Mouse (Mus musculus): Measurements from ENCODE around the gene Ccin.

The Ccin gene

GRCm38 (mm10) chr4:44013391-44014070 lies 30.2 kb downstream of the Ccin start:
- no peak for DNase-seq (ENCODE audit: low read depth, low spot score)

DNA sequence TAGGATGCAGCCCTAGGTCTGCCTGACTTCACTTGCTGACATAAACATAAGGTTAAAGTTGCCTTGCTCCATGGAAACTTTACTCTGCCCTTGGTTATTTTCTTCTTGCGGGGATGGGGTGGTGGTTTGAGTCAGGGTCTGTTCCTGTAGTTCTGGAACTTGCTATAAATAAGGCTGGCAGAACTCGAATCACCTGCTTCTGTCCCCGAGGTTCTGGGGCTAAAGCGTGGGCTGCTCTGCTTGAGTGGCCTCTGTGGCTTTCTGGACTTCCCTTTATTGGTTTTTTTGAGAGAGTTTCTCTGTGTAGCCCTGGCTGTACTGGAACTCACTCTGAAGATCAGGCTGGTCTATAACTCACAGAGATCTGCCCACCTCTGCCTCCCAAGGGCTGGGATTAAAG lies 32.8 kb downstream of the Ccin start:
- no peak for DNase-seq (ENCODE audit: low read depth, low spot score)

- DNase-seq (ENCODE audit: low read depth, low spot score), result no peak
Measured at GRCm38 (mm10) chr4:44016791-44017190, 33.5 kb downstream of the Ccin start.

DNA sequence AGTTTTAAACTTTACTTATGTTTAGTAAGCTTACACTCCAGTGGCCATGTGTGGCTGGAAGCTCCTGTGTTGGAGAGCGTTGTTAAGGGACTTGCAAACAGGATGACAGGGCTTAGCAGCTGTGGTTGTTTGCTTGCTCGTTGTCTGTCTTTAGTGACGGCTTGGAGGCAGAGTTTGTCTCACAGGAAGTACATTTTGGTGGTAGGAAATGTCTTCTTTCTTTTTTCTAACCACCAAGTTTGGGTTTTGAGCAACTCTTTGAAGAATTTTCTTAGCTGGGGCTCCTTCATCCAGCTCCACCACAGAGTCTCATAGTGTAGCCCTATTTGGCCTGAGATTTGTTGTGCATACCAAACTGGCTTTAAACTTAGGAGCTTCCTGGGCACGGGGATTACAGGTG lies 39.0 kb downstream of the Ccin start:
- DNase-seq (ENCODE audit: low read depth, low spot score), result no peak

GRCm38 (mm10) chr4:44022766-44023165 lies 39.5 kb downstream of the Ccin start:
- no peak for DNase-seq (ENCODE audit: low read depth, low spot score)

GRCm38 (mm10) chr4:44023681-44024080 lies 40.4 kb downstream of the Ccin start:
- no peak for DNase-seq (ENCODE audit: low read depth, low spot score)

DNA sequence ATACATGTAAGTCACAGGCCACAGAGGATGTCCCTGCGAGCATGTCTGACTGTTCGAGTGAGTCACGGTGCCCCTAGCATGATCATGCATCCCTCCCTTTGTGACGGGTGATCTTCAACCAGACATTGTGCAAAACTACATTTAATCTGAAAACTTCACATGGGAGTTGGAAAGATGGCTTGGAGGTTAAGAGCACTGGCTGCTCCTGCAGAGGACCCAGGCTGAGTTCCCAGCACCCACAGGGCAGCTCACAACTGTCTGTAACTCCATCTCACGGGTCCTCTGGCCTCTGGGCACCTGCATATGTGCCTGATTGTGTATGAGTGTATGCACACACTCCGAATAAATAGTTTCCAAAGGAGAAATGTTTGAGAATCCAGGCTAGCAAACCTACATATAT lies 41.0 kb downstream of the Ccin start:
- DNase-seq (ENCODE audit: low read depth, low spot score), result no peak

DNA sequence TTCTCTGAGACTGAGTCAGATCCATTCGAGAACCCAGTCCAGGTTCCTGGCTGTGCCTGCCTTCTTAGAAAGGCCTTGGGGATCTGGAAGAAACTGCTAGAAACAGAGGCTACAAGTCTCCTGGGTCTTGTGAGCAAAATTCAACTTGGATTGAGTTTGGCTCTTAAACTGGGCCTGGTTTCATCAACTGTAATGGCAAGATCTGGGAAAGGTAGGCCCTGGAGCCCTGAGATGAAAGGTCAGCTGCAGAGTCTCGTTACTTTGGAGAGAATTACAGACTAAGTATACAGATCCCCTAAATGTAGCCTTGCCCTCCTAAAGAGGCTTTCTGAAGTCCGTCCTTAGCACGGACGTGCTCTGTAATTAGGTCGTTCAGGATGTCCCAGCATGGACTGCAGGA lies 42.3 kb downstream of the Ccin start:
- DNase-seq (ENCODE audit: low read depth, low spot score), result no peak

DNA sequence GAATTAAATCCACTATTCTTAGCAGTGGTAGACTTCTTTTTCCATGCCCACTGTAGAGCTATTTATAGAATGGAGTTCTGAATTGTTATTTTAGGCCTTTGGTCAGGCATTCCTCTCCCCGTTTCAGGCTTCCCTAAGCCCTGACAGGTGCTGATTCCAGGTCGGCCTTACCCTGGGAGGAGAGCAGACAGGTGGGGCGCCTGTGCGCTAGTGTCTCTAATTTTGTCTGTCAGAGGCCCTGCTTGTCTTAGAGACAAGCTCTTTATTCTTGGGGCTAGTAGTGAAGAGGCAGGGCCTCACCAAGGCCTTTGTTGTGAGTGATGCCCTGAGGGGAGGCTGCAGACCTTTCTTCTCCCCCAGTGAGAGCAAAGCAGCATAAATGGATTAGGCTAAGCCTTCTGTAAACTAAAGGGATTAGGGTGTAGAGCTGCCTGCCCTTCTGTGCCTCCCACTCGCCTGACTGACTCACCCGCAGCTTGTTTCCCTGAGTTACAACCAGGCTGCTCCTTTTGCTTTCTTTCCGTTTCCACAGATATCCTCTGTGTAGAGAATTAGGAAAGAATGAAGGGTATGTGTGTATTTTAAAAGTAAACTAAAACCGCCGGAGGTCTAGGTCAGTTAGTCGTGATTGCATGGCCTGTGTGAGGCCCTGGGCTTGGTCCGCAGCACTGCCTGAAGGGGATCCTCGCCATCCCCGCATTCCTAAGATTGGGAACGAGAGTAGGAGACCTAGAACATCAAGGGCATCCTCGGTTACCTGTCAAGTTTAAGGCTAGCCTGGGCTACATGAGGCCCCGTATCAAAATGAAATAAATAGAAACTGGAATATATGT lies 45.2 kb downstream of the Ccin start:
- DNase-seq (ENCODE audit: low read depth, low spot score), result no peak

- no peak for DNase-seq (ENCODE audit: low read depth, low spot score)
Measured at GRCm38 (mm10) chr4:44029661-44030066, 46.4 kb downstream of the Ccin start.

- no peak for DNase-seq (ENCODE audit: low read depth, low spot score)
Measured at GRCm38 (mm10) chr4:44031521-44031920, 48.2 kb downstream of the Ccin start.
